Mouse (Mus musculus): Measurements from ENCODE around the gene Tmem108. TPM values are rescaled to one million over a fixed set of nuclear protein-coding genes. Genes with fewer than 3 reads are reported as not detected.

Gene Tmem108
- polyA plus RNA-seq (2012; rRNA removed), result 4.4 and 6.1 TPM in 2 replicates

DNA sequence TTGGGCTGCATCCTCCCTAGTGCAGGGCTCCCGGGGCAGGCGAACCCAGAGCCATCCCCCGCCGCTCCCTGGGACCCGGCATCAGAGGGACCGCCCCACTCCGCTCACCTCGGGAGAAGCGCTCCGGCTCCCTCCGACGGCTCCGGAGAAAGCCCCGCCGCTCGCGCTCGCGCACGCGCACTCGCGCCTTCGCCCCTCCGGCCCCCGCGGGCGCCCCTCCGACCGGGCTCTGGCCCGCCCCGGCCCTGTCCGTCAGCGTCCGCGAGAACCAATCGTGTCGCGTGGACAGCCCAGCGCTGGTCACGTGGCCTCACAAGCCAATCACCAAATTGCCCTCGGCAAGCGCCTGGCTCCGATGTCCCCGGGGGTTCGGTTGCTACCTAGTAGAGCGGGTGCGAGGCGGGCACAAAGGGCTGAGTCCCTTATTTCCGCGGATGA is at the start of gene Tmem108:
Tmem108 (minus strand) TSS at position 191 of the 438 bp plus-strand sequence.
- WGBS, result 2% methylated on average over 51 of the region's 51 CpGs
- no peak within 1 kb of the TSS for H3K27ac ChIP-seq (ENCODE audit: control insufficient read depth, insufficient read depth, low read length)
- peak; percentile 66 for DNase-seq
- peaks cover 12% of the 10 kb centered on the region for H3K27me3 ChIP-seq (ENCODE audit: control insufficient read depth, insufficient read depth, low read length)
- H3K4me3 ChIP-seq (ENCODE audit: control insufficient read depth, insufficient read depth, low read length), result peak within 1 kb of the TSS; percentile 36
- TF ChIP-seq POLR2A (IDR thresholded peaks at IDR 0.05; ENCODE audit: control insufficient read depth, extremely low read depth, insufficient read depth, low read length, poor library complexity), result no peak
- TF ChIP-seq CTCF (IDR thresholded peaks at IDR 0.05; ENCODE audit: borderline replicate concordance, control insufficient read depth, extremely low read depth, insufficient read depth, low read length, poor library complexity), result no peak
- no peaks in the 10 kb centered on the region for H3K36me3 ChIP-seq (ENCODE audit: control insufficient read depth, insufficient read depth, low read length)
- H3K4me1 ChIP-seq (replicated peaks; ENCODE audit: control insufficient read depth, insufficient read depth, low read length), result peaks cover 11% of the 10 kb centered on the region; the same call in 1 of the 2 replicates

DNA sequence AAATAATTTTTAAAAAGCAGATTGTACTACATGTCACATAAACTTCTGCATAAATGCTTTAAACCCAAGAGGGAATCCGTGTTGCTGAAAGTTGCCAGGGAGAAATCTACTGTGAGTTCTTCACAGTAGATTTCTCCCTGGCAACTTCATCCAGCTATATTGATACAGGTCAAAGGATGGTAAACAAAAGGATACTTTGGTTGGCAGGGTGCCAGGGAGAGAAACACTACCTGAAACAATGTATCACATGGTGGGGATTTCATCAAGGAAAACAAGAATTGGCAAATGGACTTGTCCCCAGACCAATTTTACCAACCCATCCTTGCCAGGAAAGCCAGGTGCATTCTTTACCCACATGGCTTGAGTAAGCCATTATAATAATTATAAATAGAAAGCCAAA is 27.4 kb upstream of the Tmem108 start:
- Histone ChIP-seq H3K4me3 (ENCODE audit: control insufficient read depth, insufficient read depth, low read length) (no peak overlapping the region), H3K27me3 (ENCODE audit: control insufficient read depth, insufficient read depth, low read length) (no peaks in the 10 kb centered on the region), H3K27ac (ENCODE audit: control insufficient read depth, insufficient read depth, low read length) (no peak overlapping the region), H3K36me3 (ENCODE audit: control insufficient read depth, insufficient read depth, low read length) (no peaks in the 10 kb centered on the region), H3K4me1 (replicated peaks; ENCODE audit: control insufficient read depth, insufficient read depth, low read length) (no peaks in the 10 kb centered on the region)
- no peak for DNase-seq
- WGBS, result 86% methylated on average over 1 of the region's 1 CpGs
- TF ChIP-seq POLR2A (IDR thresholded peaks at IDR 0.05; ENCODE audit: control insufficient read depth, extremely low read depth, insufficient read depth, low read length, poor library complexity), result no peak
- no peak for TF ChIP-seq CTCF (IDR thresholded peaks at IDR 0.05; ENCODE audit: borderline replicate concordance, control insufficient read depth, extremely low read depth, insufficient read depth, low read length, poor library complexity)

DNA sequence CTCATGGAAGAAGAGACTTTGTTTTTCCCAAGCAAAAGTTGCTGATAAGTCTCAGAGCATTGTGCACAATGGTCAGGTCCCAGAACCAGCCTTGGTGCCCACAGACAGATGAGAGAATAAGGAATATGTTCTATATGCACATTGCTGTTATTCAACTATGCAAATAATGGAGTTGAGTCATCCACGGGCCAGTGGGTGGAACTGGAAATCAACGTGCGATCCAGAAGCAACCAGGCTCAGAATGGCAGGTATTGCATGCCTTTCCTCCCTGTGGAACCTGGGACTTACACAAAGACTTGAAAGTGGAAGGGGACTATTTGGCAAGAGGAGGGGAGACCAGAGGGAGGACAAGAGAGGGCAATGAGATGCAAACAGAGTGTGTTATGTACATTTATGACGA is 22.5 kb upstream of the Tmem108 start:
- TF ChIP-seq POLR2A (IDR thresholded peaks at IDR 0.05; ENCODE audit: control insufficient read depth, extremely low read depth, insufficient read depth, low read length, poor library complexity), result no peak
- no peak for TF ChIP-seq CTCF (IDR thresholded peaks at IDR 0.05; ENCODE audit: borderline replicate concordance, control insufficient read depth, extremely low read depth, insufficient read depth, low read length, poor library complexity)
- 92% methylated on average over 4 of the region's 4 CpGs for WGBS

DNA sequence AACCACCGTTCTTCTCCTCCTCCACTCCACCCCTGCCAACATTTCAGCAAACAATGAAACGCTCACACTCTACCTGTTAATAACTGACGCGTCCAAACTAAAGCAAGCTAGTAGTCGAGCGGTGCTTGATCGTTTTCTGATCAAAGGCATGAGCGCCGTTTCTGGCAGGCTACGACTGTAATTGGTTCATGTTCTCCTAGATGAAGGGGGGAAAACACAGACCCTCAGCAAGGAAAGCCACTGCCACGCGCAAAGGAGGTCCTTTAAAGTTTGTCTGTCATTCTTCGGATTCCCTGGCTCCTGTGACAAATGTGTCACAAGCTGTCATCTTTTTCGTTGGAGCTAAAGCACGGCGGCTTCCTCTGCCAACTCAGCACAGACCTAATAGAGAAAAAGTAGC is 21.6 kb upstream of the Tmem108 start:
- no peaks in the 10 kb centered on the region for H3K36me3 ChIP-seq (ENCODE audit: control insufficient read depth, insufficient read depth, low read length)
- DNase-seq, result no peak
- H3K27ac ChIP-seq (ENCODE audit: control insufficient read depth, insufficient read depth, low read length), result no peak overlapping the region
- no peak for TF ChIP-seq CTCF (IDR thresholded peaks at IDR 0.05; ENCODE audit: borderline replicate concordance, control insufficient read depth, extremely low read depth, insufficient read depth, low read length, poor library complexity)
- no peak for TF ChIP-seq POLR2A (IDR thresholded peaks at IDR 0.05; ENCODE audit: control insufficient read depth, extremely low read depth, insufficient read depth, low read length, poor library complexity)
- no peaks in the 10 kb centered on the region for H3K27me3 ChIP-seq (ENCODE audit: control insufficient read depth, insufficient read depth, low read length)
- H3K4me1 ChIP-seq (replicated peaks; ENCODE audit: control insufficient read depth, insufficient read depth, low read length), result no peaks in the 10 kb centered on the region
- H3K4me3 ChIP-seq (ENCODE audit: control insufficient read depth, insufficient read depth, low read length), result no peak overlapping the region
- WGBS, result 91% methylated on average over 16 of the region's 16 CpGs

More for the DNA sequence above, 22.5 kb upstream of the Tmem108 start:
- no peak overlapping the region for H3K4me3 ChIP-seq (ENCODE audit: control insufficient read depth, insufficient read depth, low read length)
- H3K36me3 ChIP-seq (ENCODE audit: control insufficient read depth, insufficient read depth, low read length), result no peaks in the 10 kb centered on the region
- H3K27me3 ChIP-seq (ENCODE audit: control insufficient read depth, insufficient read depth, low read length), result no peaks in the 10 kb centered on the region
- H3K4me1 ChIP-seq (replicated peaks; ENCODE audit: control insufficient read depth, insufficient read depth, low read length), result no peaks in the 10 kb centered on the region
- no peak for DNase-seq
- no peak overlapping the region for H3K27ac ChIP-seq (ENCODE audit: control insufficient read depth, insufficient read depth, low read length)

DNA sequence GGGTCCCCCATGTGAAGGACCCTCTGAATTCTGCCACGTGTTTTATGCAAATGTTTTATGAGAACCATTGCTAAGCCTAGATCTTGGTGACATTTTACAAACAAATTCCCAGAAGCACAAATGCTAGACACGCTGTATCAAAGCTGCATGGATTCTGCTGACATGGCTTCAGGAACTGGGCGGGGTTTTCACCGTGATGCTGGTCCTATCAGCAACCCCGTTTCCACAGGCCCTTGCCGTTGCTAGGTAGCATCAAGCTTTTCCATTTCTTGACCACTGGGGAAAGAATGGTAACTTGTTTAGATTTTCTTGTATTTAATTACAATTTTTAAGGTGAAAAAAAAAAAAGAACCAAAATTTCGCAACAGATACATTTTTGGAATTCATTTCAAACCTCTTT is 20.7 kb upstream of the Tmem108 start:
- no peaks in the 10 kb centered on the region for H3K27me3 ChIP-seq (ENCODE audit: control insufficient read depth, insufficient read depth, low read length)
- no peaks in the 10 kb centered on the region for H3K36me3 ChIP-seq (ENCODE audit: control insufficient read depth, insufficient read depth, low read length)
- DNase-seq, result no peak
- 81% methylated on average over 7 of the region's 7 CpGs for WGBS
- H3K27ac ChIP-seq (ENCODE audit: control insufficient read depth, insufficient read depth, low read length), result no peak overlapping the region
- TF ChIP-seq POLR2A (IDR thresholded peaks at IDR 0.05; ENCODE audit: control insufficient read depth, extremely low read depth, insufficient read depth, low read length, poor library complexity) (no peak), CTCF (IDR thresholded peaks at IDR 0.05; ENCODE audit: borderline replicate concordance, control insufficient read depth, extremely low read depth, insufficient read depth, low read length, poor library complexity) (no peak)
- H3K4me3 ChIP-seq (ENCODE audit: control insufficient read depth, insufficient read depth, low read length), result no peak overlapping the region
- H3K4me1 ChIP-seq (replicated peaks; ENCODE audit: control insufficient read depth, insufficient read depth, low read length), result no peaks in the 10 kb centered on the region

DNA sequence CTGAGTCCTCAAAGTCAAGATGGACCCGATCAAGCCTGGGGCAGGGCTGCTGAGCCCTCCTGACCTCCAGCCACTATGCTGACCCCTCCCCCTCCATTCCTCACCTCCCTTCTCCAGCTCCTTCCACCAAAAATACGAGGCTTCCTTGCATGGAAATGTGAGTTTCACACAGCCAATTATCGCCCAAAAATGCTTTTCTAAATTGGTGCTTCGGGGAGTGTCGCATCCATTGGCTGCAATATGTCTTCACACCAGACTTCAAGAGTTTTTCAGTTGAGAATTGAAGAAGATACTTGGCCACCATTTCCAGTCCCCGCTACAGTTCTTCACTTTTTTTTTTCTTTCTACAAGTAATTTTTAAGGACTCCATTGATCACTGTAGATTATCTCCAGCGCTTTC is 19.8 kb upstream of the Tmem108 start:
- 86% methylated on average over 7 of the region's 7 CpGs for WGBS
- TF ChIP-seq CTCF (IDR thresholded peaks at IDR 0.05; ENCODE audit: borderline replicate concordance, control insufficient read depth, extremely low read depth, insufficient read depth, low read length, poor library complexity), result no peak
- TF ChIP-seq POLR2A (IDR thresholded peaks at IDR 0.05; ENCODE audit: control insufficient read depth, extremely low read depth, insufficient read depth, low read length, poor library complexity), result no peak
- no peak for DNase-seq
- Histone ChIP-seq H3K4me1 (replicated peaks; ENCODE audit: control insufficient read depth, insufficient read depth, low read length) (no peaks in the 10 kb centered on the region), H3K27me3 (ENCODE audit: control insufficient read depth, insufficient read depth, low read length) (no peaks in the 10 kb centered on the region), H3K36me3 (ENCODE audit: control insufficient read depth, insufficient read depth, low read length) (no peaks in the 10 kb centered on the region), H3K4me3 (ENCODE audit: control insufficient read depth, insufficient read depth, low read length) (no peak overlapping the region), H3K27ac (ENCODE audit: control insufficient read depth, insufficient read depth, low read length) (no peak overlapping the region)

DNA sequence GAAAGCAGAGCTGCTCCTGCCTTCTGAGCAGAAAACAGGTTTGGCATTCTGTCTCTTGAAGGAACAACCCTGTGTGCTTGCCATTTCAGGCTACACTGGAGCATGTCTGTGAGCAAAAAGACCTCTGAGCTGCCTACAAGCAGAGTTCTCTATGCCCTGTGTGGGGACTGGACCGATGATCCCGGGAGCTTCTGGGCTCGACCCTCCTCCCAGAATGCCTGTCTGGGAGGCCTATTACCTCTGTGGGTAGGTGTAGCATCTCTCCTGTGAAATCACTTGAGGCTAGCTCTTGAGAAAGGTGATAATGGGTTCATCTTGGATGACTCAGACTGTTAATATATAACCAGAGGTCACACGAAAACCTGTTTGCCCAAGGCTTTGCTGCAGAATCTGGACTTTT is 19.0 kb upstream of the Tmem108 start:
- Histone ChIP-seq H3K36me3 (ENCODE audit: control insufficient read depth, insufficient read depth, low read length) (no peaks in the 10 kb centered on the region), H3K27me3 (ENCODE audit: control insufficient read depth, insufficient read depth, low read length) (no peaks in the 10 kb centered on the region), H3K4me3 (ENCODE audit: control insufficient read depth, insufficient read depth, low read length) (no peak overlapping the region), H3K27ac (ENCODE audit: control insufficient read depth, insufficient read depth, low read length) (no peak overlapping the region), H3K4me1 (replicated peaks; ENCODE audit: control insufficient read depth, insufficient read depth, low read length) (no peaks in the 10 kb centered on the region)
- TF ChIP-seq CTCF (IDR thresholded peaks at IDR 0.05; ENCODE audit: borderline replicate concordance, control insufficient read depth, extremely low read depth, insufficient read depth, low read length, poor library complexity) (no peak), POLR2A (IDR thresholded peaks at IDR 0.05; ENCODE audit: control insufficient read depth, extremely low read depth, insufficient read depth, low read length, poor library complexity) (no peak)
- DNase-seq, result no peak
- WGBS, result 95% methylated on average over 4 of the region's 4 CpGs

Measured in thymus, adult 2 months (tissue).